Mouse (Mus musculus) layer of hippocampus, adult 9-11 months (tissue): ENCODE data around the gene Tmem143.
"Not testable (repeated sequence)": the region's sequence is repeated elsewhere in the genome, so short reads cannot be mapped to it uniquely, and the experiment has no call there.

Source experiments
- DNase-seq: peaks from one replicate; pipeline ENCODE4 v3.0.0; 2022

Gene Tmem143

DNA sequence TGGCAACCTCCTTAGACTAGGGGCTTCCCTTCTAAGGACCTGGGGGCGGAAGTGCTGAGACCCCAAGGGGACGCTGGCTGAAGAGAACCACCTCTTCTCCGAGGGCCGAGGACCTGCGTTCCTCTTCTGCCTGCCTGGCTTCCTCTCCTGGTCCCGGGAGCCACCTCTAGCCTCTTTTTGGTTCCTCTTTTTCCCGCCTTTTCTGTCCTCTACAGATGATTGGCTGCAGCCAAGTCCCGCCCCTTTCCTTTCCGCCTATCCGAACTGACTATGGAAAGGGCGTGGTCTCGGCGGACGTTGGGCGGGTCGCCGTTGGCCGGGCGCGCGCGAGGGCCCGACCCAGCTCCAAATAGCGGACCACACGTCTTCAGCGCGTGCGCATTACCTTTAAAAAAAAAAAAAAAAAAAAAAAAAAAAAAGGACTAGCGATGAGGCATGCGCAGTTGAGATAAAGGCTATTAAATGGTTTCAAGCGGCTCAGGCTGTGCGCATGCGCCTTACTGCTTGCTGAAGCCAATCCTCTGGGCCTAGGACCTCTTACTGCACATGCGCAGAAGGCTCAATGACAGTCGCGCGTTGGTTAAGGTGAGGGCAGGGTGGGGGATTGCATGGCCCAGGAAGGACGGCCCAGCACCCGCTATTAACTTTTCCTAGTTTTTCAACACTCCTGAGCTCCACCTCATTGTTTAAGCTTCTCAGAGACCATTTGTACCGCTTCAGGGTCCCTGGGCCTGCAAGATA, at the start of gene Tmem143, which contains the start of gene Syngr4:
Gene Tmem143 (plus strand): TSS at position 425 of the 741 bp plus-strand sequence.
Gene Syngr4 (minus strand): TSS at position 198 of the 741 bp plus-strand sequence.
- DNase-seq = peak; percentile 99

DNA sequence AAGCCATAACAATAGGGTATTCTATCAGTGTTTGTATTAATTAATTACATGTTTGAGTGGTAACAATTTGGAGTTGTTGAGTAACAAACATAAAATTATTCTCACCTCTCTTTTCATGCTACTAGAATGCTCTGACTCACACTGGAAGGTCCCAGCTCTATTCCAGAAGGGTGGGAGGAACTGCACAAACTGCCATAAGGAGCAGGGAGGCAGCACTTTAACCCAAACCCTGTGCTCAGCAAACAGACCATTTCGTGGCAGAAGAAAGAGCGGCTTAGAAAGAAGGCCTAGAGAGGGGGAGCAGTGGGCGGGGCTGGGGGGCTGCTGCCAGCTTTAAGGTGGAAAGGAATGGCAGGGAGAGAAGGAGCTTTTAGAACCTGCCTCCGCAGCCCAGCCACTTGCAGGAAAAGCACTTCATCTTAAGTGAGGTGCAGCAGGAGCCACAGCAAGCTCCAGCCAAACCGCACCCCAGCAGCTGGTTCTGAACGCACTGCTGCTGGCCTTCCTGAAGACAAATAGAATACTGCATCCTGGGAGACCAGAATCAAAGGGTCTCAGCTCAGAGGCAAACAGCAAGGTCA, 48.2 kb upstream of the Tmem143 start:
- no peak for DNase-seq

DNA sequence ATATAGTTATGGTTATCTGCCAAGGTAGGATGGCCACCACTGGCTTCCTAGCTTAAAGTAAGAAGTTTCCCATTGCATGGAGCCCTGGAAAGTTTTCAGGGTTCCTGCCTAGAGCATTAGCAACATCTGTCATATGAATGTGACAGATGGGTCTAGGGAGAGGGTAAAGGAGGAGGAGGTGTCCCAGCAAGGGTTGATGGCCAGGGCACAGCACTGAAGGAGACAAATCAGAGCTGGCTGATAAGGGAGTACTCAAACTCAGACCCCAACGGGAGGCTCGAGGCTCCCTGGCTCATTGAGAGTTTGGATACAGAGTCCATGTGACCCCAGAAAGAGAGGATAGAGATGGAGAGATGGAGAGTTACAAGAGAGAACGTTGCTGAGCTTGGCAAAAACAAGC, 46.1 kb upstream of the Tmem143 start:
- DNase-seq = no peak

DNA sequence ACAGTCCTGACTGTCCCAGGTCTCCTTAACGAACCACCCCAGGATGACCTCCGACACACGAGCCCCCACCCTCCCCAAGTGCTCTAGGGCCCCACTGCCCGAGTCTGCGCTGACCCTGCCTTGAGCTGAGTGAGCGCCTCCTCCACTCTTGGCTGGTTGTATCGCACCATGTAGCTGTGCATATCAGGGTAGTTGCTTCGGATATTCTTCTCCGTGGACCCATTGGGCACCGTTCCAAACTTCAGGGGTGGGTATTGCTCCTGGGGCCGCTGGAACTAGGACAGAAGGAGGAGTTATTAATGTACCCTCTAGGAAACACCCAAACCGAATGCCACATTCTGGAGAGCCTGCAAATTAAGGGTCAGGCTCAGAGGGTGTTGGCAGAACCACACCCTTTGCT, 43.7 kb upstream of the Tmem143 start:
- DNase-seq = no peak

DNA sequence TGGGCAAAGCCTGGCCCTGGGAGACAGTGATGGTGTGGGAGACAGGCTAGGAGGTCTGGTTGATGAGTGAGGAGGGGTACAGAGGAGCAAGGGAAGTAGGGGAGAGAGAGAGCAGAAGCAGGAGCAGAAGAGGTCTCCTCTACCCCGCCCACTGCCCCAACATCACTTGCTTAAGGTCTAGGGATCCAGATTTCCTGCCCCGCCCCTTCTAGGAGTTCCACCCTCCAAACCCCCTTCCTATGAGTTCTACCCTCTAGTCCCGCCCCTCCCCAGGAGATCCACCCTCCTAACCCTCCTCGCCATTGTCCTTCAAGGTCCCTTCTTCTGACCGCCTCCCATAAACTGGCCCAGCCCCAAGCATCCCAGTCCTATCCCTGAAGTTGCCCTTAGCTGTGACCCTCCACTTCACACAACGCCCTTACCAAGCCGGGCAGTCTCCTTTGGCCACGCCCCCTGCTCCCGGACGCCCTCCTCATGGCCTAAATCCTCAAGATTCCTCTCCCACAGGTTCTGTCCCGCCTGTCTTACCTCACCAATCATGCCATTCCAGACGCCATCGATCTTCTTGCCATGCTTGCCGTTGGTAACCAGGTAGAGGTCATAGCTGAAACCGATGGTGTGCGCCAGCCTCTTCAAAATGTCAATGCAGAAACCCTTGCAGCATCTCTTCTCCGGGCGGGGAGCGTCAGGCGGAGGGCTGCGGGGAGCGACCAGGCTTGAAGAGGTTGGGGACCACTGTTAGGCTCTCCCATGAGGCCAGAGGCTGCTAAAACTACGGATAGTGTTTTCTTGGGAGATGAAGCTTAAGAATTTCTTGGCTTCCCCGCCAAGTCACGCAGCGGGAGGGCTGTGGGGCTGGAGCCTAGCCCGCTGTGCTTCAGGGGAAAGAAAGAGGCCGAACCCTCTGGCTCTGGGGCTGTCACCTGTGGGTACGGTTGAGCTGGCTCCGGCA, 39.5 kb upstream of the Tmem143 start:
- DNase-seq = no peak

DNA sequence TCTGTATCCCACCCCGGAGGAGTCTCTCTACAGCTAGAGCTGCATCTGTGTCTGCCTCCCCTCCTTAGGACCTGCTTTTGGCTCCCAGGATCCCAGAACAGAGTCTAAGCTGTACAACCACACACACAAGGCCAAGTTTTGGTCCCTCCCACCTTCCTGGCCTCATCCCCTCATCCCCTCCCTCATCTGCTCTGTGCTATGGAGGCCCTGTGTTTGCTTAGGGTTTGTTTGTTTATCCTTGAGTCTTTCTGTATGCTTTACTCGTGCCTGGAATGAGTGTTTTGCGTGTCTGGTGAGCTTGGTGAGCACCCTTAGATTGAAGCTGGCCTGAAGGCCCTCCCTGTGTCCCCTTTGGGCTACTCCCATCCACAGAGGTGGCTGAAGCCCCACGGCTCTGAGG, 37.7 kb upstream of the Tmem143 start:
- no peak for DNase-seq

DNA sequence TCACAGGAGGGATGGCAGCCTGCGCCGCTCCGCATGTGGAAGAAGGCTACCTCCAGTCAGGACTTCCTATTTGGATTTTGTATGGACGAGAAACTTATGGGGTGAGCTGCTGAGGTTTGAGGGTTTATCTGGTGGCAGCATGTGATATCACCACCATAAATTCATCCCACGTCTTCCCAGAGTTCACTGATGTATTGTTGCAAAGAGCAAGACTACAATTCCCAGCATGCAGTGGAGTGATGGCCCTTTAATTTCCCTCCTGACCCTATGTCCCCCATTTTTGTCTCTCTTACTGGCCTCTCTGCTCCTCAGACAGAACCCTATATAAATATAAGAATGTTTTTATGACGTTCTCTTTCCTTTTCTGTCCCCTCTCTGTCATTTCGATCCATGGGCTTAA, 33.9 kb upstream of the Tmem143 start:
- DNase-seq = no peak

DNA sequence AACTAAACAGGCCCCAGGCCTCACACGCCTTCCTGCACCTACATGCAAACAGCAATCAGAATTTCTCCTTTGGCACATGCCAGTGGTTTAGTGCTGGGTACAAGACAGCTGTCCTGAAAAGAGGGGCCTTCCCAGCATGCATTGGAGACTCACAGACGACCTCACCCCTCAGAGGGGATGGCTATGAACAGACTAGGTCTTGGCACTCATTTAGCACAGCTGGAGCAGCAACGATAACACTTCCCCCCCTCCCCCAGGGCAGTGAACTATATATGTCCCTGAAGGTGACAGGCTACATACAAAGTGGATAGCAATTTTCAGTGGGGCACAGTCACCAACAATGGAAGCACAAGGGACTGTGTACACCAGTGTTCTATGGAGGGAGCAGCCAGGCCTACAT, 32.3 kb upstream of the Tmem143 start:
- no peak for DNase-seq

DNA sequence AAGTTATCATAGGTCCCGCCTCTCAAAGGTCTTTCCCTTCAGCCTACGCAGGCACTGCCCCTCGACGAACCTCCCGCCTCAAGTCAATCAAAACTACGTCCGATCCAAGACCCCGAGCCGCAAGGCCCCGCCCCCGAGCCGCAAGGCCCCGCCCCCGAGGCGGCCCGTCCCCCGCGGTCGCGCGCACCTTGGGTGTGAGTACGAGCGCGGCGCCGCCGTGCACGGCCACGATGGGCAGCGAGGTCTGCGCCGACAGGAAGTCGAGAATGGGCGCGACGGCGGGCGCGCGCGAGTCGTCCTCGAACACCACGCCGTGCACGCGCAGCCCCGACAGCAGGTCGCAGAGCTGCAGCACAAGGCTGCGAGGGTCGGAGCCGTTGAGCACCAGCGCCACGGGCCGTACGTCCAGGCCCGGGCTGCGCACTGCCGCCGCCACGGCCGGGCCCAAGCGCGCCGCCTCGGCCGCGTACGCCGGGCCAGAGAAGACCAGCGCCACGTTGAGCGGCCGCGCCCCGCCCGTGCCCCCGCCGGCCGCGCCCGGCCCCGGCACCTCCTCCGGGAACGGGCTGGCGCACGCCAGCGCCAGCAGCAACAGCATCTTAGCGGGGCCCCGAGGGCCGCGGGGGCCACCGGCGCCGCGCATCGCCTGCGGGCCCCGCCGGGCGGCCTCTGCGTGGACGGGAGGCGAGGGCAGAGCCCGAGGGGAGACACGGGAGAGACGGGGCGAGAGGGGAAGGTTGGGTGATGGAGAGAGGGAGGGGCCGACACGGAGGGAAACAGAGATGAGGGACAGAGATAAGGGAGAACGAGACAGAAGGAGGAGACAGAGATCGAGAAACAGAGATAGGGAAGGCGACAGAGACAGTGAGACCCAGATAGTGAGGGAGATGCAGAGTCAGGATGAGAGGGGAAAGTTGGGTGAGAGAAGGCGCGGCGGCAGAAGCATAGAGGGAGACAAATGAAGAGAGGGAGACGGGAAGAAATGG, 30.5 kb upstream of the Tmem143 start:
- DNase-seq = peak; percentile 89

DNA sequence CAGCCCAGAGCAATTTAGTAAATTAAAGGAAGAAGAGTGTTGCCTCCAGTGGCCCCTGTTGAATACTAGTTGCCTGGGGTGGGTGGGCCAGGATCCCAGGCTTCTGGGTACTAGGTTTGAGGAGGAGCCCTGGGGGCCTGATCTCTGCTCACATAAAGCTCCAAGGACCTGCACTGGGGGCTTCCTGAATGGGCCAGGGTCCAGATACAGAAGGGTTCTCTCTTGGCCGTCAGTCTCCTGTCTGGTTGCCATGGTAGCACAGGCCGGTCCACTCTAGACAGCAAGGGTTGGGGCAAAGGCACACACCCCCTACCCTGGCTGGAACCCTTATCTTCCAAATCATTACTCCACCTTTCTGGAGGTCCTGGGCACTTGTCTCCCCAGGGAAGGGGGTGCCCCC, 28.9 kb upstream of the Tmem143 start:
- no peak for DNase-seq

DNA sequence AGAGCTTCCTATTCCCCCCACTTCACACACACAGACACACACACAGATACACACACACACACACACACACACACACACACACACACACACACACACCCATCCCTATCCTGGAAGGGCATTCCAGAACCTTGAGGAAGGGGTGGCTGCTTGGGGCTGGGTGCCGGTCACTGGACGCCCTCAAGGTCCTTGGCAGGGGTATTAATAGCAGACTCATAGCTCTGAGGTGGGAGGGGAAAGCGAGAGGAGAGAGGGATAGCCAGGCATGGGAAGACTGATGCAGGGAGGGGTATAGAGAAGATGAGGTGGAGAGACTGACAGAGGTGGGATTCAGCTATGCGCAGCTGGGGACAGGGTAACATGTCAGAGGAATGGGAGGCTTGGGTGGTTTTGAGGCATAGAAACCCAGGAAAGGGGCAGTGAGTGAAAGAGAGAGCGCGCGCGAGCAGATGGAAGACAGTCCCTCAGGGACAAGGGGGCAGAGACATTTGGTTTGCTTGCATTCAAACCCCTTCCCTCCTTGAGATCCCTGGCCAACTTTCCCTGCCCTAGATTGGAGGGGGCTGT, 27.6 kb upstream of the Tmem143 start:
- DNase-seq = no peak

DNA sequence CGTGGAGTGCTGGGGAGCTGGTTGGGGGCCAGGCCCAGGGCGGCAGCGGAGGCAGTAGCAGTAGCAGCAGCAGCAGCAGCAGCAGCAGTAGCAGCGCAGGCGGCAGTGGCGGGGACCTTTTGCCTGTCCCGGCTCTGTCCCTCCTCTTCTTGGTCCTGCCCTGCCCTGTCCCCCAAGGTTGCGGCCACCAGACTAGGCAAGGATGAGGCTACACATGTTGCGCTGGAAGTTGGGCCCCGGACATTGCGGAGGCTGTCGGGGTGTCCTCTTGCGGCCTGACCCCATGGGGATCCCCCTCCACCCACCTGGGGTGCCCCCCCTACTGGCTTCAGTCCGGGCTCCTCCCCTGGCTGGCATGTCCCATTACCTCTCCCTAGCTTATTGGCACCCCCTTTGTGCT, 27.0 kb upstream of the Tmem143 start:
- DNase-seq = no peak

DNA sequence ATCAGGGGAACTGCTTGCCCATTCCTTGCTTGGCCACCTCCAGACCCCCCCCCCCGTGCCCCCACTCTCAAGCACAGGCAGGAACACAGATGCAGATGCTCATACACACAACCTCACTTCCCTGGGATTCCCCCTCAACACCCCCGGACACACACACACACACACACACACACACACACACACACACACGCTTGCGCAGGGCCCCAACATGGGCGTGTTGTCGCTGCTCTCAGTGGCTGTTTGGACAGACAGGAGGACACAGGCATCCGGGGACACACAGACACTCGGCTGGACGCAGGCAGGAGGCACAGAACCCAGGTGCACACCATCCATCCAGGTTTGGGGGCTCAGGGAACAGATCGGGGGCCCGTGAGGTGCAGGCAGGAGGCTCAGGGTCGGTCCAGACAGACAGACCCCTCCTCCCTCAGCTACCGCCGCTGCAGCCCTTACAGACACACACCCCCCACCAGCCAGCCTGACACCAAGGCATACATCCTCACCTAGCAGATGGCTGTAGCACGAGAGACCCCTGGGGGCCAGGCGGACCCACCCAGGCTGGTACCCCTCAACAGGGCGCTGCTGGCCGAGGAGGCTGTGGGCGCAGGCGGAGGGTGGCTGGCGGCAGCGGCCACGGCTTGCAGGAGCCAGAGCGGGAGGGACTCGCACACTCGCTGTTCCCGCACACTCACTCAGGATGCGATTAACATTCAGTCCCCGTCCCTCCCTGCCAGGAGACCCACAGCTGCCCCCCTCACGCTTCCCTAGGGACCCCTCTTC, 26.3 kb upstream of the Tmem143 start:
- DNase-seq = no peak

DNA sequence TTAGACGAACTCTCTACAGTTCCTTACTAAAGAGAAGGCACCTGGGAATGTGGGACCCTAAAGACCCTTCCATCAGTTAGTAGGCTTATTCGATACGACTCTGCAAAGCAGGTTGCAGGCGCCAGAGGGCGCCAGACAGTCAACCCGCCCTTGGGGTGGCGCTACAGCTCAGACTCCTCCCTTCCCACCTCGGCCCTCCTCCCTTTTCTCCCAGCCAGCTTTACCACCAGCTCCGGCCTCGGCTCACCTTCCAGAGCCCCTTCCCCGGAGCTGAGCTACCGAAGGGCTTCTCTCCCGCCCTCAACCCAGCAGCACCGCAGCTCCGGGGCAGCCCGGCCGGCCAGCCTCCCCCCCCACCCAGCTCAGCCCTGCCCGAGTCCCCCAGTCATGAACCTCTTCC, 24.1 kb upstream of the Tmem143 start, which contains the start of gene Kdelr1:
Gene Kdelr1 (plus strand): TSS at position 149 of the 400 bp plus-strand sequence.
- peak; percentile 88 for DNase-seq

DNA sequence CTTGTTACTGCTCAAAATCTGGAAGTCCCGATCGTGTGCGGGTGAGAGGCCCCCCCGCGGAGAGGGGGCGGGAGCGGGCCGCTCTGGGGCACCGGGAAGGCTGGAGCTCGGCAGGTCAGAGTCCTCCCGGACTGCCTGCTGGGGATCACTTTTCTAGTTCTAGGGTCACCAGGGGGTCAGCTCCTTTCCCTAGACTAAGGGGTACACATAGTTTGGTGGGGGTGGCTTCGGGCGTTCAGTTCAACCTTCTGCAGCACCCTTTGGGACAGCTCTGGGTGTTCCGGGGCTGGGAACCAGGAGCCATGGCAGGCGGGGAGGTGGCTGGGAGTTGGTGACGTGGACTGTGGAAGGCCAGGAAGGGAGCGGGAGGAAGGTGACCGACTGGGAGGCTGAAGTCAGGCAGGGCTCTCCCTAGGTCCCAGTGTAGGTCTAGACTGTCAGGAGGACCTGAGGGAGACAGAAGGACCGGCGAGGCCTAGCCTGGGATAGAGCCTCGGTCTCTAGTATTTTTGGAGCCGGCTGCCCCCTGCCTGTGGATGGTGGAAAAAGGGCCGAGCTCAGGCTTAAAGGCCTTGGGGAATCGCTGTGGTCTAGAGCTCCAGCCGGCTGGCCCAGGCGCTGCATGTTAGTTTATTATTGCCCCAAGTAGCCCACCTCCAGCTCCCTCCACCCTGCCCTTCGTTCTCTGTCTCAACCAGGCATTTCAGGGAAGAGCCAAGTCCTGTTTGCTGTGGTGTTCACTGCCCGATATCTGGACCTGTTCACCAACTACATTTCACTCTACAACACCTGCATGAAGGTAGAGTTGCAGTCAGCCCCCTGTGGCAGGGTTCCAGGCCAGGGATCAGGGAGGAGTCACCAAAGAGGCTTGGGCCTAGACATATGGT, 23.4 kb upstream of the Tmem143 start:
- no peak for DNase-seq

DNA sequence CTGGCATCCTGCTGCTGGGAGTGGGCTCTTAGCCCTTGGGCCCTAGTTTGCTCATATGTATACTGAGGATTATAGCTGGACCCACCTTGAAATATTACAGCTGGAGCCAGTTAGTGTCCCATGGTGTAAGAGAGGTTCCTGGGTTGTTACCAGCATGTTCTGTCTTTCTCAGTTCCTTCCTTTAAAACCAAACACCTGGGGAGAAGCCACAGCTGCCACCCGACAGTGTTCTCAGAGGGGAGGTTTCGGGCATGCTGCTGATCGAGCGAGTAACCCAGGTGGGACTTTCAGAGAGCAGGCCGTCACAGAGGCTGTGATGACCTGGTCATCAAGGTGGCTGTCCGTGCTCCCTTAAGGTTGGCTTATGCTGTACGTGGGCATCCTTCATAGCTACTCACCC, 19.8 kb upstream of the Tmem143 start:
- no peak for DNase-seq

DNA sequence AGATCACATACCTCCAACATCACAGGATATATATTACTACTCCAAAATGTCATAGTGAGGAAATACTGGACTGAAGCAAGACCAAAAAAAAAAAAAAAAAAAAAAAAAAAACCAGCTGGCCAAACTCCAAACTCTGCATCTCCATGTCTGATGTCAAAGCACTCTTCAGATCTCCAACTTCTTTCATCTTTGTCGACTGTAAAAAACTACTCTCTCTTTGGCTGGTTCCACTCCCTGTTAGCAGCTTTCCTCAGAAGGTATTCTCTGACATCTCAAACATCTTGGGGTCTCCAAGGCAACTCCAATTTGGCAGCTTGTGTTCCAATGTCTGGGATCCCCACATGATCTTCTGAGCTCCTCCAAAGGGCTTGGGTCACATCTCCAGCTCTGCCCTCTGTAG, 18.5 kb upstream of the Tmem143 start, which contains the start of gene Grin2d:
Gene Grin2d (minus strand): TSS at position 101 of the 400 bp plus-strand sequence.
- DNase-seq = not testable (repeated sequence)

DNA sequence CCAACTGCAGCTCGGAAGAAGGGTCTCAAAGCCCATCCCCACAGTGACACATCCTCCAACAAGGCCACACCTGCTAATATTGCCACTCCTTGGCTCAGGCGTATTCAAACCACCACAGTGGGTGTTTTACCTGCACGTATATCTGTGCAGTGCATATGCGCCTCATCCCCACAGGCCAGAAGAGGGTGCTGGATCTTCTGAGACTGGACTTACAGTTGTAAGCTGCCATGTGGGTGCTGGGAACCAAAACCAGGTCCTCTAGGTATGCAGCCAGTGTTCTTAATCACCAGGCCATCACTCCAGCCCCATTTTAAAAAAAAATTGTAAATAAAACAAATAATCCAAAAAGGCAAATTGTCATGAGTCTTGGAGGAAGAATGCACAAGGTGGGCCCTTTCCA, 16.2 kb upstream of the Tmem143 start:
- no peak for DNase-seq

DNA sequence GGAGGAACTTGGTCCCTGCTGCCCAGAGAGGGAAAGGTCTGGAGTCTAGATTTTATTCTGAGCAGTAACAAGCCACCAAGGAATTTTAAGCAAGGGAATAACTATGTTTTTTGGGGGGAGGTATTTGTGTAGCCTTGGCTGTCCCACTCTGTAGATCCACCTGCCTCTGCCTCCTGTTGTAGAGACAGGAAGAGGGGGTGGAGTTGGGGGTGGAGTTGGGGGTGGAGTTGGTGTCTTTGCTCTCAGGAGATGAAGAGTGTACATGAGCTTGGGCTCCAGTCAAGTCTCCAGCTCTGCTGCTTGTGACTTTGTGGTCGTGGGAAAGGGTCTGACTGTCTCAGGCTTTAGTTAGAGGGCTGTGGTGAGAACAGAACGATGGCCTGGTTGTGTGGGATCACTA, 15.7 kb upstream of the Tmem143 start:
- no peak for DNase-seq

DNA sequence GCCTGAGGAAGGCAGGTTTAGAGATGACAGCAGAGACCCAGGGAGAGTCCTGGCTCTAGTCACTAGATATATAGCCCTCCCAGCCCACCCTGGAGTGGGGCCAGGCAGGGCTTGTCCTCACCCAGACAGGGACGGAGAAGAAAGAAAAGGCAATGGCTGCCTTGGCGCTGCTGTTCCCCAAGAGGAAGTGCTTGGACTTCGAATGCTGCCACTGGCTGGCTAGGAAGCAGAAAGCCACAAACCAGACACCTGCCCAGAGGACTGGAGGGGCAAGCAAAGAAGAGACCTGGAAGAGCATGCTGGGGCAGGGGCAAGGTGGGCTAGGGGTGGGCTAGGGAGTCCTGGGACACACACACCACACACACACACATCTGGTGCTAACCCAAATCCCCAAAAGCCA, 9.5 kb upstream of the Tmem143 start:
- DNase-seq = no peak
